Mouse (Mus musculus) heart, embryonic 12.5 days (tissue): ENCODE measurements around the gene Lcn11. TPM values are rescaled to one million over a fixed set of nuclear protein-coding genes. Genes with fewer than 3 reads are reported as not detected.

ENCODE experiments used
- ATAC-seq: fragments of 200-750 bp; cut with Nextera tagmentation; 2 replicates; pipeline ENCODE4 v1.8.0; 2017; ENCODE audit warnings: moderate TSS enrichment, moderate library complexity; ENCODE audit not compliant: insufficient number of reproducible peaks, low FRiP score
- H3K27ac ChIP-seq: fragments of 300-500 bp; sonication (generic); 2 replicates; pipeline ENCODE4 v1.5.1; 2016; ENCODE audit warnings: mild to moderate bottlenecking, moderate library complexity; ENCODE audit not compliant: poor library complexity, severe bottlenecking
- H3K27me3 ChIP-seq: fragments of 300-500 bp; sonication (generic); replicated peaks from 2 replicates; pipeline ENCODE4 v1.6.1; 2016; ENCODE audit warnings: mild to moderate bottlenecking, moderate library complexity
- H3K36me3 ChIP-seq: fragments of 300-500 bp; sonication (generic); 2 replicates; pipeline ENCODE4 v1.6.1; 2016; ENCODE audit warnings: mild to moderate bottlenecking, moderate library complexity
- H3K4me1 ChIP-seq: fragments of 300-500 bp; sonication (generic); replicated peaks from 2 replicates; pipeline ENCODE4 v1.6.1; 2016; ENCODE audit warnings: mild to moderate bottlenecking
- H3K4me2 ChIP-seq: fragments of 300-500 bp; sonication (generic); 2 replicates; pipeline ENCODE4 v1.6.1; 2016; ENCODE audit warnings: mild to moderate bottlenecking, moderate library complexity
- H3K4me3 ChIP-seq: fragments of 300-500 bp; sonication (generic); 2 replicates; pipeline ENCODE4 v1.5.1; 2016; ENCODE audit warnings: mild to moderate bottlenecking
- H3K9ac ChIP-seq: fragments of 300-500 bp; sonication (generic); 2 replicates; pipeline ENCODE4 v1.6.1; 2016; ENCODE audit warnings: mild to moderate bottlenecking, moderate library complexity
- H3K9me3 ChIP-seq: fragments of 300-500 bp; sonication (generic); replicated peaks from 2 replicates; pipeline ENCODE4 v1.6.1; 2016; ENCODE audit warnings: mild to moderate bottlenecking, moderate library complexity
- WGBS: fragments of 180-500 bp; shearing (Covaris S2); methylation state at CpG from one replicate; pipeline ENCODE4 v1.1.7; 2016; 5-methylcytosine and 5-hydroxymethylcytosine counted together
- polyA plus RNA-seq: library from polyadenylated mRNA; unstranded; fragments of >200 nt; fragmentation: Nextera tagmentation; extraction: Ambion mirVana; gene quantifications from 2 replicates; pipeline ENCODE4 v1.2.1, GENCODE M21; 2016

The Lcn11 gene
- polyA plus RNA-seq, 1 experiment from 2014 or later: not detected

GRCm38 (mm10) chr2:25824751-25825150, 47.9 kb downstream of the Lcn11 start:
- 78% methylated on average over 3 of the region's 3 CpGs for whole genome bisulfite sequencing
- Histone ChIP-seq H3K27ac (no peak overlapping the region), H3K9ac (no peak overlapping the region), H3K36me3 (no peaks in the 10 kb centered on the region), H3K4me1 (0 out of 2 replicates have a peak, but pooled peaks cover 3% of the 10 kb centered on the region), H3K4me2 (no peak overlapping the region), H3K9me3 (0 out of 2 replicates have a peak, but pooled peaks cover 2% of the 10 kb centered on the region), H3K4me3 (no peak overlapping the region), H3K27me3 (no peaks in the 10 kb centered on the region)
- no peak for ATAC-seq

GRCm38 (mm10) chr2:25828344-25828947, 51.6 kb downstream of the Lcn11 start:
- Histone ChIP-seq H3K4me3 (no peak overlapping the region), H3K36me3 (no peaks in the 10 kb centered on the region), H3K27me3 (0 out of 2 replicates have a peak, but pooled peaks cover 6% of the 10 kb centered on the region), H3K4me2 (no peak overlapping the region), H3K27ac (no peak overlapping the region), H3K9me3 (no peaks in the 10 kb centered on the region), H3K9ac (no peak overlapping the region), H3K4me1 (no peaks in the 10 kb centered on the region)
- WGBS: 70% methylated on average over 8 of the region's 8 CpGs
- no peak for ATAC-seq

Other genes starting within 250 kb of the Lcn11 start
- gene Traf2, start 230.1 kb upstream of the Lcn11 start, polyA plus RNA-seq: 21.1 and 22.3 TPM in 2 replicates
- 300 and 303 TPM in 2 replicates for gene Edf1, start 219.2 kb upstream of the Lcn11 start, polyA plus RNA-seq
- gene Mamdc4, start 202.2 kb upstream of the Lcn11 start, polyA plus RNA-seq: 1.2 and 3.5 TPM in 2 replicates
- gene Phpt1, start 201.8 kb upstream of the Lcn11 start, polyA plus RNA-seq: 161 and 164 TPM in 2 replicates
- gene Ajm1, start 195.3 kb upstream of the Lcn11 start, polyA plus RNA-seq: 0.46 and 0.51 TPM in 2 replicates
- 48.6 and 49.2 TPM in 2 replicates for gene Rabl6, start 168.5 kb upstream of the Lcn11 start, polyA plus RNA-seq
- 0.12 and 0.14 TPM in 2 replicates for gene Ccdc183, start 159.3 kb upstream of the Lcn11 start, polyA plus RNA-seq
- 15.3 and 17.8 TPM in 2 replicates for gene Tmem141, start 155.0 kb upstream of the Lcn11 start, polyA plus RNA-seq
- 0.63 and 1.1 TPM in 2 replicates for gene Fcna, start 149.0 kb upstream of the Lcn11 start, polyA plus RNA-seq
- not detected in 2 replicates for gene Lcn8, start 123.9 kb upstream of the Lcn11 start, polyA plus RNA-seq
- gene Lcn5, start 119.1 kb upstream of the Lcn11 start, polyA plus RNA-seq: not detected in 2 replicates
- gene Lcn6, start 100.2 kb upstream of the Lcn11 start, polyA plus RNA-seq: not detected in 2 replicates
- gene Lcn10, start 94.3 kb upstream of the Lcn11 start, polyA plus RNA-seq: not detected in 2 replicates
- gene Obp2a, start 77.0 kb upstream of the Lcn11 start, polyA plus RNA-seq: not detected in 2 replicates
- gene Bmyc, start 70.3 kb upstream of the Lcn11 start, polyA plus RNA-seq: 57.5 and 58.9 TPM in 2 replicates
- not detected in 2 replicates for gene Obp2b, start 40.0 kb upstream of the Lcn11 start, polyA plus RNA-seq
- not detected in 2 replicates for gene Lcn3, start 11.4 kb upstream of the Lcn11 start, polyA plus RNA-seq
- not detected in 2 replicates for gene Gm13539, start 5.2 kb downstream of the Lcn11 start, polyA plus RNA-seq
- gene Glt6d1, start 38.8 kb downstream of the Lcn11 start, polyA plus RNA-seq: not detected in 2 replicates
- gene Lcn9, start 46.1 kb downstream of the Lcn11 start, polyA plus RNA-seq: not detected in 2 replicates
- not detected in 2 replicates for gene Sohlh1, start 70.2 kb downstream of the Lcn11 start, polyA plus RNA-seq
- not detected in 2 replicates for gene Kcnt1, start 86.7 kb downstream of the Lcn11 start, polyA plus RNA-seq
- gene Camsap1, start 206.3 kb downstream of the Lcn11 start, polyA plus RNA-seq: 17.9 and 22.1 TPM in 2 replicates
- 107 and 111 TPM in 2 replicates for gene Ubac1, start 244.7 kb downstream of the Lcn11 start, polyA plus RNA-seq